Mouse (Mus musculus) erythroid progenitor cell, adult 5-6 weeks (primary cell): Measurements from ENCODE around the gene Ltbp2. TPM values are rescaled to one million over a fixed set of nuclear protein-coding genes. Genes with fewer than 3 reads are reported as not detected.

ENCODE experiments used
- ATAC-seq: replicated peaks from 2 replicates; pipeline ENCODE4 v1.8.0; 2016; ENCODE audit warnings: moderate number of reproducible peaks, mild to moderate bottlenecking, moderate TSS enrichment, inconsistent platforms; ENCODE audit not compliant: poor library complexity, low FRiP score, severe bottlenecking
- total RNA-seq, 2 experiments: library from RNA; stranded (forward) in 1 of 2; stranded (reverse) in 1 of 2; fragments of 150-400 nt in 1 of 2; fragments of 186-747, 209-891 nt in 1 of 2; gene quantifications; 2 replicates each; pipeline versions ENCODE4 v1.2.3 to v1.2.4; 2015 to 2017; ENCODE audit warnings: low replicate concordance in 2 of 2

Gene Ltbp2
- total RNA-seq, 2 experiments from 2014 or later = 1.3 to 3.3 TPM

GRCm38 (mm10) chr12:84771981-84772520 is 104.3 kb downstream of the Ltbp2 start:
- ATAC-seq = no peak

GRCm38 (mm10) chr12:84769624-84770023 is 106.7 kb downstream of the Ltbp2 start:
- ATAC-seq = no peak

GRCm38 (mm10) chr12:84767510-84767909 is 108.8 kb downstream of the Ltbp2 start:
- no peak for ATAC-seq

DNA sequence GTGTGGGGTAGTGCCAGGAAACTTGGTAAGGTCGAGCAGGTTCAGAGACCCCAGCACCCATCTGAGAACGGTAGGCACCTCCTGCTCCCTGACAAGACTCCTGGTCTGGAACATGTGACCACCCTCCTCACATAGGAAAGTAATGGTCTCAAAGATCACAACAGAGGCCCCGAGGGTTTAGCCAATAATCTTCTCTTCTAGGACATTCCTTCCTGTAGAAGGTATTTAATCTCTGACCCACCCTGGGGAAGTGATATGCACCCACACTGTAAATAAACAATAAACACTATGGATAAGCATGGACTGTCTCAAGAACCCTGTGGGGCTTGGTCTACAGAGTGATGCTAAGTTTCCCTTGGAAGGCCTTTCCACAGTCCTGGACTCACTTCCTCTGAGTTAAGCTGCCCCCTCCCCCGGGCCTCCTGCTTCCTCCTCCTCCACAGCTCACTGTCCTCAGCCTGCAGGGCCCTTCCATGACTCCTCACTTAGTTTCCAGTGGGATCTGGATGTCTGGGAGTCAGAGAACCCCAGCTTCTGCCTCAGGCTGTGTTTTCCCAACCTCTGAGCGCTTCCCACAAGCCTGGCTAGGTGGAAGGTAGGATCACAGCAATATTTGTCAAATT is 110.1 kb downstream of the Ltbp2 start:
- no peak for ATAC-seq

DNA sequence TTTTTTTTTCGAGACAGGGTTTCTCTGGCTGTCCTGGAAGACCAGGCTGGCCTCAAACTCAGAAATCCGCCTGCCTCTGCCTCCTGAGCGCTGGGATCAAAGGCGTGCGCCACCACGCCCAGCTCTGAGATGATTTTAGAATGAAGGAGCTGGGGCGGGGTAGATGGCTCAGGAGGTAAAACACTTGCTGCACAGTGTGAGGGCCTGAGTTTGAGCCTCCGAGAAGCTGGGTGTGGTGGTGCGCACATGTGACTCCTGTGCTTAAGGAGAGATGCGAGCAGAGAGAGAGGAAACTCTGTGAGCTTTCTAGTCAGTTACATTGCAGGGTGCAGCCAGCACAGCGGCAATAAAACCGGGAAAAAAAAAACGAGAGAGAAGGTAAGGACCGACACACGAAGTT is 110.8 kb downstream of the Ltbp2 start:
- no peak for ATAC-seq

- ATAC-seq = no peak
Measured at GRCm38 (mm10) chr12:84764756-84765155, 111.6 kb downstream of the Ltbp2 start.

DNA sequence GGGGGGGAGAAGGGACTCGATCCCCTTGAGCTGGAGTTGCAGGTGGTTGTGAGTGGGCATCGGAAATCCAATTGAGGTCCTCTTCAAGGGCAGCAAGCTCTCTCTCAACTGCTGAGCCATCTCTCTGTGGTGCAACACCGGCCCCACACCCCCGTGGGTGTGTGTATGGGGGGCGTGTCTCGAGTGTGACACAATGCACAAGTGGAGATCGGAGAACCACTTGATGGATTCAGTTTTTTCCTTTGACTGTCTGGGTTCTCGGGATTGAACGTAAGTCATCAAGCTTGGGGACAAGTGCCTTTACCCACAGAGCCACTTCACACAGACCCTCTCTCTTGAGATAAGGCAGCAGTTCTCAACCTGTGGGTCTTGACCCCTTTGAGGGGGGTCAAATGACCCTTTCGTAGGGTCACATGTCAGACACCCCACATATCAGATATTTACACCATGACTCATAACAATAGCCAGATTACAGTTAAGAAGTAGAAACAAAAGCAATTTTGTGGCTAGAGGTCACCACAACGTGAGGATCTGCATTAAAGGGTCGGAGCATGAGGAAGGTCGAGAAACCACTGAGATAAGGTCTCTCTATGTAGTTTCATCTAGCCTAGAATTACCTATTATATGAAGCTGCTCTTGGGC is 112.6 kb downstream of the Ltbp2 start:
- ATAC-seq = no peak

DNA sequence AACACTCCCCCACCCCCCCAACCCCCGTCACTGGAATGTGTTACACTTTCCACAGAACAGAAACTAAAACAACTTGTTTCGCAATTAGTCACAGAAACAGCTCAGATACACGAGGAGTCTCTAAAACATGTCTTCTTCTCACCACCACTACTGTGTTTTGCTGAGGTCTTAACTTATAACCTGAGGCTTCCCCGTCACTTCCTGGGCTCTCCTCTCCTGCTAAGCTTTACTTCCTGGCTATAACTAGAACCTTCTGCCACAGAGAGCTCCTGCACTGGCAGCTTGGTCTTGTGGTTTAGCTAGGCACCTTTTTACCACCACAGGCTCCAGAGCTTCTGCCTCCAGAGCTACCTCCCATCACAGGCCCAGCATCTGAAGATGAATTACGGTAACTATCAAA is 113.8 kb downstream of the Ltbp2 start:
- ATAC-seq = no peak

DNA sequence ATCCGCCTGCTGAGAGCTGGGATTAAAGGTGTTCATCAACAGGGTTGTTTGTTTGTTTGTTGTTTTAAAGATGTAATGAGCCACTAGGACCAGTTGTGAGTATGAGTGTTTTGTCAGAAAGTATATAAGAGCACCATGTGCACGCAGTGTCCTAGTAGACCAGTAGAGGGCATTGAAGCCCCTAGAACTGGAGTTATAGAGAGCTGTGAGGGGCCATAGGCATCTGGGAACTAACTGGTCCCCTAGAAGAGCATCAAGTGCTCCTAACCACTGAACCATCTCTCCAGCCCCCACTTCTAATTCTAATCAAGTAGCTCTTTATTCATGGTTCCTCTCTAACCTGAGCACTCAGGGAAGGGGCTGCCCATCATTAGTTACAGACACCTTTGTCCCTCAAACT is 117.3 kb downstream of the Ltbp2 start:
- no peak for ATAC-seq

GRCm38 (mm10) chr12:84756016-84756415 is 120.3 kb downstream of the Ltbp2 start:
- ATAC-seq = no peak

DNA sequence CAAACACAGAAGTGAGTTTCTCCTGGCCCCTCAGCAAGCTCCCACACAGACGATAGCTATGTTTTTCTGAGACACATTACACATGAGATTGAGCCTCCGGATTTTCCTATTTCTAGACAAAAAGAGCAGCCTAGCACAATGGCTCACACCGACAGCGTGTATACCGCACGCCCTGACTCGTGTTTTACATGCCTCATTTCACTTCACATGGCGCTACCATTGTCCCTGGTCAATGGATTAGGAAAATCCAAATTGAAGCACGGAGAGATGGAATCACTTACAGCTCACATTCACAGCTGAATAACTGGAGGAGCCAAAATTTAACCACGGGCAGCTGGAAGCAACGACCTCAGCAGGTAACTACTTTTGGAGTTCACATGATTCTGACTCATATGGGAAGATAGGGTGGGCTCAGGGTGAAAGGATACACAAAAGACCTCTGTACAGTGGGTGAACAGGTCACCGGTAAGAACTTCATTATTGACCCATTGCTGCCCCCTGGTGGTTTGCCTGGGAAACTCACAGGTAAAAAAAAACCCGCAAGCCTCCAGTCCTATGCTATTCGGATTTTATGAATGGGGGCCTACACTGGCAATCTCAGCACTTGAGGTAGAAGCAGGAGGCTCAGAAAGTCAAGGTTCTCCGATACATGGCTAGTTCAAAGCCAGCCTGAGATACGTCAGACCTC is 121.2 kb downstream of the Ltbp2 start:
- peak; percentile 69; the same call in 1 of the 2 replicates for ATAC-seq

DNA sequence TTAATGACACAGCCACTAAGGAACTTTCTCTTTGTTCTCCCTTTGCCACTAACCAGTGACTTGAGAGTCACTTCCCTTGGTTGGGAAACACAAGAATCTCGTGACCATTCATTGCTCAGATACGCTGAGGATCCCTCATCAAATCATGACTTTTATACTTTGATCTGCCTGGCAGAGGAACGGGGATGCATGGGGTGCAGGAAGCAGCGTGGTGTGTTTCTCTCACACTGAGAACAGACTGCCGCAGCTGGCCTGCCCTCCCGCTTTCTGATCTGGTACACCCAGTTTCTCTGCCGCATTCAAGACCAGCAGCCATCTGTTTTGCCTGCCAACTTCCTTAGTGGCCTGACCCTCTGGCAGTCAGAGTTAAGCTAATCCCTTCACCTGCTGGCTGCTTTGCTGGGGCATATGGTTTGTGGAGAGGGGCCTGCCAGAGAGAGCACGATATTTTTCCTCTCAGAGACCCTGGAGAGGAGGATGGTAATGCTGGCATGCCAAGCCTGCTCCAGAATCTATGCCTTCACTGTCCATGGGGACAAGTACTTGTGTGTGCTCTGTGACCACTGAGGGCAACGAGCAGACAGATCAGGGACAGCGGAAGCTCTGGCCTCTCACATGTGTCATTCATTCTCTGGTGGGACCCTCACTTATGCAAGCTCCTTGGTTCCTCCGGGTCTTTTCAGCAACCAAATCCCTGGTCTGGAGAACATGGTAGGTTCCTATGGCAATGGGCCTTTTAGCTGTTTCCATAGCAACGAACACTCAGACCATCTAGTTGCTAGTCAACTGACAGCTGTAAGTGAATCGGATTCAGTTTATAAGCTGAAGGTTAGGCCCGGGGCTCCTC is 124.0 kb downstream of the Ltbp2 start:
- no peak for ATAC-seq

DNA sequence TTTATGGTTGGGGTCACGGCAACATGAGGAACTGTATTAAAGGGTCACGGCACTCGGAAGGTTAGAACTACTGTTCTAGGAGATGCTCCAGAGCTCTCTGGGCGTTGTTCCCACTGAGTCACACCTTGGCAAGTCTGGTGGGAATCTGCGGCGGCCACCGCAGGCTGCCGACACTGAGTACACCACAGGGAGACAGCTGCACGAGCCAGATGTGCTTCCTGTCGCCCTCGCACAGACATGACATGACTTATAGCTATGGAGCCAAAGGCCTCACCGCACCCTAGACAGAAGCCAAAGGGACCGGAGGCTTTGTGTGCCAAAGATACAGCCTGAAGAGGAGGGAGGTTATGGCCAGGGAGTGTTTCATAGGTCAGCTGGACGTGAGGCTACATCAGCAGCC is 125.7 kb downstream of the Ltbp2 start:
- ATAC-seq = no peak

- no peak for ATAC-seq
Measured at GRCm38 (mm10) chr12:84748134-84748533, 128.2 kb downstream of the Ltbp2 start.

GRCm38 (mm10) chr12:84745700-84746099 is 130.6 kb downstream of the Ltbp2 start:
- no peak for ATAC-seq

DNA sequence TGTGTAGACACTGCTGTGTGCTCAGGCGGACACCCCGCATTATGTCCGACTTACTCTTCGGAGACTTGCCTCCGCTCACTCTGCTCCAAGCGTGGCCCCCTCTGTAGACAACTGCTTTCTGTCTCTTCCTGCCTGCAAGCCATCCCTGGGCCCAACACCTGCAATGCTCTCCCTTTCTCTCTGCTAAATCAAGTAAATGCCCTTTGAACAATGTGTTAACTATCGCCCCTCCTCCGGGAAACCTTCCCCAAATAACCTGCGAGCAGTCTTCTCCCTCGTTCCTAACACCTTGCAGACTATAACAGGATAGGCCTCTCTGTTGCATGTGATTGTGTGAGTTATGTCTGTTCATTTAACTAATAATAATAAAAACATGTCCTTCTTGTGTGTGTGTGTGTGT is 132.8 kb downstream of the Ltbp2 start:
- no peak for ATAC-seq

DNA sequence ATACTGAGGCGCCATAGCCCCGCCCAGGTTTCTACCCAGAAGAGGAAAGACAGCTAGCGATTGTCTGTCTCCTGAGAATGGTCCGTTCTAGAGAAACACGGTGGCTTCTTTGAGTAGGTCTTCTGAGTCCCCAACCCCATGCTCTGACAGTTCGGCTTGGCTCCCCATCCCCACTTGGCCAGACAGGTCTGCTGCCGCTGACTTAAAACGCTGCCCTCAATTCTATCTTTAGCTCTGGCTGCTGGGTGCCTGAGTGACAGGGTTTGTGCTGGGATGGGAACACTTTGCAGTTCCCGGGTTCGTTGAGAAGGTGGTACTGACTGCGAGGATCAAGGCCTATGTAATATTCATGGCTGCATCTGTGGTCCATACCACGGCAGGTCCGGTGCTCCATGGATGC is 143.0 kb downstream of the Ltbp2 start:
- no peak for ATAC-seq
